Comparison of ENCODE assay signal across 25 mouse cellular contexts in genomic region chr4:152176638-152177037, GRCm38 (mm10). TPM values are rescaled to one million over a fixed set of nuclear protein-coding genes. Genes with fewer than 3 reads are reported as not detected.
DNase-seq lines count a peak whose midpoint lies in the region; ATAC-seq and TF ChIP-seq lines count a peak whose summit lies in the region.
"Had no signal": no experiment of that assay in that cellular context is flagged by ENCODE, and none has a peak within 500 bp of the region (broad histone marks: within the 10 kb centered on the region; RNA-seq: fewer than 3 reads in every experiment).

No protein-coding gene starts in this region.

- H3K9ac ChIP-seq in liver, embryonic 11.5 days (ENCODE audit: low read depth, low read length) = no peak overlapping the region

- 53% methylated on average over 3 of the region's 3 CpGs for WGBS in liver, embryonic 11.5 days

- peaks cover 34% of the 10 kb centered on the region for H3K79me2 ChIP-seq in myocyte (ENCODE audit: control insufficient read depth, insufficient read depth)

- peak overlapping the region; percentile 99; the same call in 1 of the 2 replicates for H3K4me2 ChIP-seq in liver, embryonic 11.5 days
- H3K4me2 ChIP-seq in myocyte (ENCODE audit: low read depth) = peak overlapping the region; percentile 76

- H3K4me3 ChIP-seq in gastrocnemius, adult 2 months = no peak overlapping the region
- no peak overlapping the region for H3K4me3 ChIP-seq in liver, embryonic 11.5 days (ENCODE audit: low read depth, low read length)
- H3K4me3 ChIP-seq in myocyte = peak overlapping the region; percentile 57

- intact Hi-C loops in gastrocnemius, adult 2 months (cut with DNase I) = no loop called here

- H3K27ac ChIP-seq in gastrocnemius, adult 2 months = peak overlapping the region; percentile 94
- peak overlapping the region; percentile 89; the same call in 1 of the 2 replicates for H3K27ac ChIP-seq in liver, embryonic 11.5 days (ENCODE audit: low read depth, low read length)

- peaks cover 15% of the 10 kb centered on the region for H3K4me1 ChIP-seq in liver, embryonic 11.5 days (replicated peaks; ENCODE audit: control insufficient read depth, insufficient read depth, low read length)

- DNase-seq in gastrocnemius, adult 2 months = no peak
- no peak for DNase-seq in gastrocnemius, adult 18-20 months (ENCODE audit: low spot score)
- DNase-seq in liver, embryonic 11.5 days (ENCODE audit: low spot score) = no peak
- DNase-seq in liver = no peak
- no peak for DNase-seq in embryo, embryonic 9.5 days (ENCODE audit: extremely low spot score)
- DNase-seq in kidney, postnatal 36 days = no peak
- DNase-seq: adrenal gland, postnatal 36 days; B cell, adult 2 months; gastrocnemius, postnatal 10 days; heart, postnatal 36 days; kidney, adult 18-20 months; lung, postnatal 10 days; midbrain, embryonic 14.5 days; spleen, adult 18-20 months had no signal

- ATAC-seq in liver, embryonic 11.5 days (replicated peaks; ENCODE audit: low FRiP score) = no peak
- peak; percentile 26 to 28; a peak in 3 of 4 replicates for ATAC-seq in hematopoietic stem cell, adult 5-6 weeks (replicated peaks in 1 of 2; ENCODE audit: insufficient read depth in 1 of 2, low FRiP score in 2 of 2, low TSS enrichment in 1 of 2, low read depth in 1 of 2, poor library complexity in 2 of 2, severe bottlenecking in 2 of 2)
- ATAC-seq: hindbrain, postnatal 0 days had no signal

- no peaks in the 10 kb centered on the region for H3K36me3 ChIP-seq in liver, embryonic 11.5 days (ENCODE audit: control insufficient read depth, insufficient read depth, low read length)
- H3K36me3 ChIP-seq in myocyte (ENCODE audit: control insufficient read depth, insufficient read depth) = peaks cover 4% of the 10 kb centered on the region

- TF ChIP-seq CTCF in gastrocnemius, adult 2 months (IDR thresholded peaks at IDR 0.05) = no peak

- peaks cover 12% of the 10 kb centered on the region for H3K27me3 ChIP-seq in liver, embryonic 11.5 days (replicated peaks; ENCODE audit: control insufficient read depth, insufficient read depth, low read length)
- no peaks in the 10 kb centered on the region for H3K27me3 ChIP-seq in myocyte (ENCODE audit: control insufficient read depth, insufficient read depth, insufficient read length)

- no peak for TF ChIP-seq POLR2A in myocyte (IDR thresholded peaks at IDR 0.05; ENCODE audit: insufficient read length, low read depth)

- no peaks in the 10 kb centered on the region for H3K9me3 ChIP-seq in liver, embryonic 11.5 days (ENCODE audit: control insufficient read depth, low read length)

- H3ac ChIP-seq in myocyte (ENCODE audit: control insufficient read depth, insufficient read length) = no peak overlapping the region

TF ChIP-seq in myocyte, 11 proteins besides CTCF, POLR2A, EP300 and RAD21:
- TF ChIP-seq MYOD1 (IDR thresholded peaks at IDR 0.05; ENCODE audit: control insufficient read depth in 1 of 3, insufficient read length in 2 of 3, low read depth in 2 of 3) (no peak), MYOG (IDR thresholded peaks at IDR 0.05; ENCODE audit: control insufficient read depth in 1 of 3, insufficient read depth in 1 of 3, insufficient read length in 2 of 3, low read depth in 2 of 3) (no peak), SRF (IDR thresholded peaks at IDR 0.05; ENCODE audit: control insufficient read depth, insufficient read length, low read depth) (no peak), POLR2AphosphoS2 (IDR thresholded peaks at IDR 0.05; ENCODE audit: insufficient read length, low read depth) (no peak), CEBPB (IDR thresholded peaks at IDR 0.05; ENCODE audit: insufficient read depth, poor library complexity, severe bottlenecking) (no peak), TCF3 (IDR thresholded peaks at IDR 0.05; ENCODE audit: insufficient read length, low read depth) (no peak), USF1 (IDR thresholded peaks at IDR 0.05; ENCODE audit: low read depth) (no peak), MAX (IDR thresholded peaks at IDR 0.05; ENCODE audit: low read depth) (no peak), E2F4 (IDR thresholded peaks at IDR 0.05; ENCODE audit: insufficient read depth) (no peak), TCF12 (IDR thresholded peaks at IDR 0.05; ENCODE audit: insufficient read depth, poor library complexity, severe bottlenecking) (no peak), REST (IDR thresholded peaks at IDR 0.05; ENCODE audit: insufficient read depth, insufficient read length) (no peak)

RNA-seq across cellular contexts. Expression of gene Acot7, which starts 1.3 kb away (rescaled TPM):
- 10 to 100 TPM; 12.7 to 22.8 TPM for total RNA-seq in gastrocnemius, adult 2 months (2021)
- total RNA-seq in gastrocnemius, adult 18-20 months (2021) = 10 to 100 TPM; 16.2 to 18.8 TPM
- polyA plus RNA-seq in liver, embryonic 11.5 days (2014; fragmentation: Nextera tagmentation; extraction: Ambion mirVana) = 50.0 and 51.1 TPM in 2 replicates
- 66.4 and 72.7 TPM in 2 replicates for total RNA-seq in hematopoietic stem cell, adult 5-6 weeks (2017)
- 167 TPM for polyA plus RNA-seq in myocyte (2012; fragmentation: generic; extraction: Trizol)

RNA-seq across cellular contexts. Expression of gene Hes2, which starts 18.0 kb away (rescaled TPM):
- not detected for total RNA-seq in gastrocnemius, adult 2 months (2021)
- not detected for total RNA-seq in gastrocnemius, adult 18-20 months (2021)
- polyA plus RNA-seq in liver, embryonic 11.5 days (2014; fragmentation: Nextera tagmentation; extraction: Ambion mirVana) = not detected in 2 replicates
- not detected in 2 replicates for total RNA-seq in hematopoietic stem cell, adult 5-6 weeks (2017)
- not detected for polyA plus RNA-seq in myocyte (2012; fragmentation: generic; extraction: Trizol)
- total RNA-seq: adrenal gland, postnatal 36 days; gastrocnemius, postnatal 10 days; heart, adult 8-10 months; heart, postnatal 36 days; hindbrain, postnatal 0 days; layer of hippocampus, adult 18-20 months; left cerebral cortex, adult 18-20 months; left cerebral cortex, postnatal 36 days; liver, adult 2 months had no signal
- polyA plus RNA-seq: forebrain, embryonic 10.5 days; hindbrain, postnatal 0 days; liver, adult 2 months; midbrain, embryonic 14.5 days; neural tube, embryonic 14.5 days; thymus, postnatal 0 days had no signal

RNA-seq across cellular contexts. Expression of gene Espn, which starts 24.5 kb away (rescaled TPM):
- total RNA-seq in gastrocnemius, adult 2 months (2021) = under 1 TPM; 0.13 to 0.45 TPM
- under 1 TPM; 0.36 to 0.59 TPM for total RNA-seq in gastrocnemius, adult 18-20 months (2021)
- polyA plus RNA-seq in liver, embryonic 11.5 days (2014; fragmentation: Nextera tagmentation; extraction: Ambion mirVana) = 4.1 and 5.3 TPM in 2 replicates
- total RNA-seq in hematopoietic stem cell, adult 5-6 weeks (2017) = 0.89 and 1.6 TPM in 2 replicates
- polyA plus RNA-seq in myocyte (2012; fragmentation: generic; extraction: Trizol) = 0.65 TPM
- polyA plus RNA-seq: midbrain, embryonic 14.5 days had no signal
